Mouse (Mus musculus): ENCODE data around the gene Slc25a30. TPM values are rescaled to one million over a fixed set of nuclear protein-coding genes. Genes with fewer than 3 reads are reported as not detected.

The Slc25a30 gene
- total RNA-seq (2012; rRNA removed): 5.1 and 9.2 TPM in 2 replicates

GRCm38 (mm10) chr14:75786868-75787793 lies at the start of gene Slc25a30:
Gene Slc25a30, minus strand, starts transcription at chr14:75787037.
- in situ Hi-C loops (cut with MboI; ENCODE audit: low sequenced_read_pairs in 2 of 2, unreplicated experiment in 2 of 2): no loop called here
- H3K9me3 ChIP-seq (ENCODE audit: control insufficient read depth, insufficient read depth, low read depth, low read length): no peaks in the 10 kb centered on the region
- H3K9ac ChIP-seq (ENCODE audit: insufficient read depth, low read depth, low read length, poor library complexity, severe bottlenecking): peak within 1 kb of the TSS; percentile 79
- peak; percentile 93 for DNase-seq (ENCODE audit: low read depth, low spot score)
- H3K36me3 ChIP-seq (ENCODE audit: control insufficient read depth, insufficient read depth, low read length, poor library complexity, severe bottlenecking): no peaks in the 10 kb centered on the region
- TF ChIP-seq HCFC1 (IDR thresholded peaks at IDR 0.05; ENCODE audit: borderline replicate concordance, insufficient read depth, low read length) (0 out of 2 replicates have a peak, but pooled peaks have one; percentile 25), ZC3H11A (IDR thresholded peaks at IDR 0.05; ENCODE audit: borderline replicate concordance, low read depth, low read length) (no peak), CHD2 (IDR thresholded peaks at IDR 0.05; ENCODE audit: low read depth, low read length) (no peak), MAFK (IDR thresholded peaks at IDR 0.05; ENCODE audit: insufficient read depth, low read depth, low read length) (no peak), ZNF384 (IDR thresholded peaks at IDR 0.05; ENCODE audit: low read depth, low read length) (no peak)
- peak within 1 kb of the TSS; percentile 86 to 95 for H3K4me3 ChIP-seq (ENCODE audit: insufficient read depth in 1 of 2, low read depth in 1 of 2, low read length in 2 of 2, poor library complexity in 1 of 2, severe bottlenecking in 1 of 2)
- 0 out of 2 replicates have a peak within 1 kb of the TSS, but pooled peaks have one; percentile 7 for H3K27ac ChIP-seq (ENCODE audit: insufficient read depth, low read depth, low read length, poor library complexity, severe bottlenecking)
- no peaks in the 10 kb centered on the region for H3K4me1 ChIP-seq (ENCODE audit: control insufficient read depth in 2 of 2, insufficient read depth in 2 of 2, low read length in 2 of 2, poor library complexity in 1 of 2)

GRCm38 (mm10) chr14:75836579-75836978 lies 49.7 kb upstream of the Slc25a30 start:
- in situ Hi-C loops (cut with MboI; ENCODE audit: low sequenced_read_pairs in 2 of 2, unreplicated experiment in 2 of 2): no loop called here
- no peaks in the 10 kb centered on the region for H3K36me3 ChIP-seq (ENCODE audit: control insufficient read depth, insufficient read depth, low read length, poor library complexity, severe bottlenecking)
- H3K9ac ChIP-seq (ENCODE audit: insufficient read depth, low read depth, low read length, poor library complexity, severe bottlenecking): no peak overlapping the region
- H3K4me1 ChIP-seq (ENCODE audit: control insufficient read depth in 2 of 2, insufficient read depth in 2 of 2, low read length in 2 of 2, poor library complexity in 1 of 2): peaks cover 0 to 5% of the 10 kb centered on the region in 2 experiments; a peak in 1 of 4 replicates
- no peak for TF ChIP-seq ZNF384 (IDR thresholded peaks at IDR 0.05; ENCODE audit: low read depth, low read length)
- TF ChIP-seq CHD2 (IDR thresholded peaks at IDR 0.05; ENCODE audit: low read depth, low read length): no peak
- no peak for TF ChIP-seq ZC3H11A (IDR thresholded peaks at IDR 0.05; ENCODE audit: borderline replicate concordance, low read depth, low read length)
- TF ChIP-seq MAFK (IDR thresholded peaks at IDR 0.05; ENCODE audit: insufficient read depth, low read depth, low read length): no peak
- no peak for TF ChIP-seq HCFC1 (IDR thresholded peaks at IDR 0.05; ENCODE audit: borderline replicate concordance, insufficient read depth, low read length)
- H3K4me3 ChIP-seq (ENCODE audit: insufficient read depth in 1 of 2, low read depth in 1 of 2, low read length in 2 of 2, poor library complexity in 1 of 2, severe bottlenecking in 1 of 2): no peak overlapping the region
- no peaks in the 10 kb centered on the region for H3K9me3 ChIP-seq (ENCODE audit: control insufficient read depth, insufficient read depth, low read depth, low read length)
- DNase-seq (ENCODE audit: low read depth, low spot score): no peak
- H3K27ac ChIP-seq (ENCODE audit: insufficient read depth, low read depth, low read length, poor library complexity, severe bottlenecking): no peak overlapping the region

GRCm38 (mm10) chr14:75834739-75835381 lies 48.0 kb upstream of the Slc25a30 start:
- in situ Hi-C loops (cut with MboI; ENCODE audit: low sequenced_read_pairs in 2 of 2, unreplicated experiment in 2 of 2): no loop called here
- Histone ChIP-seq H3K9ac (ENCODE audit: insufficient read depth, low read depth, low read length, poor library complexity, severe bottlenecking) (peak overlapping the region; percentile 85), H3K4me1 (ENCODE audit: control insufficient read depth in 2 of 2, insufficient read depth in 2 of 2, low read length in 2 of 2, poor library complexity in 1 of 2) (peaks cover 0 to 5% of the 10 kb centered on the region in 2 experiments; a peak in 1 of 4 replicates), H3K36me3 (ENCODE audit: control insufficient read depth, insufficient read depth, low read length, poor library complexity, severe bottlenecking) (no peaks in the 10 kb centered on the region), H3K9me3 (ENCODE audit: control insufficient read depth, insufficient read depth, low read depth, low read length) (no peaks in the 10 kb centered on the region), H3K27ac (ENCODE audit: insufficient read depth, low read depth, low read length, poor library complexity, severe bottlenecking) (peak overlapping the region; percentile 68), H3K4me3 (ENCODE audit: insufficient read depth in 1 of 2, low read depth in 1 of 2, low read length in 2 of 2, poor library complexity in 1 of 2, severe bottlenecking in 1 of 2) (peak overlapping the region; percentile 64 to 85)
- TF ChIP-seq ZNF384 (IDR thresholded peaks at IDR 0.05; ENCODE audit: low read depth, low read length) (no peak), CHD2 (IDR thresholded peaks at IDR 0.05; ENCODE audit: low read depth, low read length) (no peak), ZC3H11A (IDR thresholded peaks at IDR 0.05; ENCODE audit: borderline replicate concordance, low read depth, low read length) (no peak), MAFK (IDR thresholded peaks at IDR 0.05; ENCODE audit: insufficient read depth, low read depth, low read length) (no peak), HCFC1 (IDR thresholded peaks at IDR 0.05; ENCODE audit: borderline replicate concordance, insufficient read depth, low read length) (no peak; the same call in 1 of the 2 replicates)
- no peak for DNase-seq (ENCODE audit: low read depth, low spot score)

DNA sequence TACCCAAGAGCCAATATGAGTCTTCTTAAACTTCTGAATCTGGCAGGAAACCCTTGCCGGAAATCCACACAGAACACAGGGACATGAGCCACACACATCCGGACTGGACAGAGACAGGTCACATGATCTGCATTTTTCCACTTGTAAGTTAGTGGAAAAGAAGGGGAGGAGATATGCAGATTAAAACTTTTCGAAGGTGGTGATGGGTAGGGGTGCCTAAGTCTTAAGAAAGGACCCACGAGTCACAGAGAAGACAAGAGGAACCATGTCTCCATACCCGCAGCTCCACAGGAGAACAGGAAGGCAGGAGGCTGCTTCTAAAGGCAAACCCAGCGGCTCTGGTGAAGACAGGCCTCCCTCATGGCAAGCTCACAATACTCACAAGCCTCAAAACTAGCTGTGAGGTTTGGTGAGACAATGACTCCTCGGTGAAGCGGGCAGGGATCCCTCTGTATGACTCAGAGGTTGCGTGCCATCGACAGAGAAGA lies 47.5 kb upstream of the Slc25a30 start:
- TF ChIP-seq MAFK (IDR thresholded peaks at IDR 0.05; ENCODE audit: insufficient read depth, low read depth, low read length): no peak
- 0 out of 2 replicates have a peak, but pooled peaks have one; percentile 11 for TF ChIP-seq CHD2 (IDR thresholded peaks at IDR 0.05; ENCODE audit: low read depth, low read length)
- TF ChIP-seq HCFC1 (IDR thresholded peaks at IDR 0.05; ENCODE audit: borderline replicate concordance, insufficient read depth, low read length): peak; percentile 16; the same call in 1 of the 2 replicates
- TF ChIP-seq ZC3H11A (IDR thresholded peaks at IDR 0.05; ENCODE audit: borderline replicate concordance, low read depth, low read length): no peak
- Histone ChIP-seq H3K27ac (ENCODE audit: insufficient read depth, low read depth, low read length, poor library complexity, severe bottlenecking) (peak overlapping the region; percentile 68), H3K4me1 (ENCODE audit: control insufficient read depth in 2 of 2, insufficient read depth in 2 of 2, low read length in 2 of 2, poor library complexity in 1 of 2) (peaks cover 0 to 5% of the 10 kb centered on the region in 2 experiments; a peak in 1 of 4 replicates), H3K9me3 (ENCODE audit: control insufficient read depth, insufficient read depth, low read depth, low read length) (no peaks in the 10 kb centered on the region), H3K36me3 (ENCODE audit: control insufficient read depth, insufficient read depth, low read length, poor library complexity, severe bottlenecking) (no peaks in the 10 kb centered on the region), H3K9ac (ENCODE audit: insufficient read depth, low read depth, low read length, poor library complexity, severe bottlenecking) (peak overlapping the region; percentile 85), H3K4me3 (ENCODE audit: insufficient read depth in 1 of 2, low read depth in 1 of 2, low read length in 2 of 2, poor library complexity in 1 of 2, severe bottlenecking in 1 of 2) (peak overlapping the region; percentile 64 to 85)
- peak; percentile 80 for DNase-seq (ENCODE audit: low read depth, low spot score)
- in situ Hi-C loops (cut with MboI; ENCODE audit: low sequenced_read_pairs in 2 of 2, unreplicated experiment in 2 of 2): no loop called here
